Mouse (Mus musculus) limb, embryonic 15.5 days (tissue): Measurements from ENCODE around the gene Lrfn3. TPM values are rescaled to one million over a fixed set of nuclear protein-coding genes. Genes with fewer than 3 reads are reported as not detected.
A peak's percentile ranks its signal among the peaks of the same experiment; 100 is the strongest.

Experiments
- ATAC-seq: fragments of 200-750 bp; cut with Nextera tagmentation; 2 replicates; pipeline ENCODE4 v1.8.0; 2017; ENCODE audit warnings: low read depth, moderate TSS enrichment; ENCODE audit not compliant: insufficient number of reproducible peaks, low FRiP score, low TSS enrichment
- H3K27ac ChIP-seq: fragments of 300-500 bp; sonication (generic); 2 replicates; pipeline ENCODE4 v1.5.1; 2015; ENCODE audit warnings: moderate library complexity, mild to moderate bottlenecking, inconsistent platforms
- H3K27me3 ChIP-seq: fragments of 300-500 bp; sonication (generic); 2 replicates; pipeline ENCODE4 v1.6.1; 2015; ENCODE audit warnings: inconsistent platforms
- H3K36me3 ChIP-seq: fragments of 300-500 bp; sonication (generic); 2 replicates; pipeline ENCODE4 v1.6.1; 2015; ENCODE audit warnings: inconsistent platforms
- H3K4me1 ChIP-seq: fragments of 300-500 bp; sonication (generic); 2 replicates; pipeline ENCODE4 v1.6.1; 2015; ENCODE audit warnings: inconsistent platforms
- H3K4me2 ChIP-seq: fragments of 300-500 bp; sonication (generic); 2 replicates; pipeline ENCODE4 v1.6.1; 2015; ENCODE audit warnings: mild to moderate bottlenecking, inconsistent platforms
- H3K4me3 ChIP-seq: fragments of 300-500 bp; sonication (generic); 2 replicates; pipeline ENCODE4 v1.5.1; 2015; ENCODE audit warnings: mild to moderate bottlenecking, inconsistent platforms
- H3K9ac ChIP-seq: fragments of 300-500 bp; sonication (generic); 2 replicates; pipeline ENCODE4 v1.6.1; 2015; ENCODE audit warnings: inconsistent platforms
- H3K9me3 ChIP-seq: fragments of 300-500 bp; sonication (generic); 2 replicates; pipeline ENCODE4 v1.6.1; 2016; ENCODE audit warnings: inconsistent platforms
- WGBS: fragments of 180-500 bp; shearing (Covaris S2); methylation state at CpG from one replicate; pipeline ENCODE4 v1.1.7; 2015; 5-methylcytosine and 5-hydroxymethylcytosine counted together
- polyA plus RNA-seq: library from polyadenylated mRNA; unstranded; fragments of >200 nt; fragmentation: Nextera tagmentation; extraction: Ambion mirVana; gene quantifications from 2 replicates; pipeline ENCODE4 v1.2.1, GENCODE M21; 2015

Gene Lrfn3
- polyA plus RNA-seq: 4.1 and 5.1 TPM in 2 replicates

DNA sequence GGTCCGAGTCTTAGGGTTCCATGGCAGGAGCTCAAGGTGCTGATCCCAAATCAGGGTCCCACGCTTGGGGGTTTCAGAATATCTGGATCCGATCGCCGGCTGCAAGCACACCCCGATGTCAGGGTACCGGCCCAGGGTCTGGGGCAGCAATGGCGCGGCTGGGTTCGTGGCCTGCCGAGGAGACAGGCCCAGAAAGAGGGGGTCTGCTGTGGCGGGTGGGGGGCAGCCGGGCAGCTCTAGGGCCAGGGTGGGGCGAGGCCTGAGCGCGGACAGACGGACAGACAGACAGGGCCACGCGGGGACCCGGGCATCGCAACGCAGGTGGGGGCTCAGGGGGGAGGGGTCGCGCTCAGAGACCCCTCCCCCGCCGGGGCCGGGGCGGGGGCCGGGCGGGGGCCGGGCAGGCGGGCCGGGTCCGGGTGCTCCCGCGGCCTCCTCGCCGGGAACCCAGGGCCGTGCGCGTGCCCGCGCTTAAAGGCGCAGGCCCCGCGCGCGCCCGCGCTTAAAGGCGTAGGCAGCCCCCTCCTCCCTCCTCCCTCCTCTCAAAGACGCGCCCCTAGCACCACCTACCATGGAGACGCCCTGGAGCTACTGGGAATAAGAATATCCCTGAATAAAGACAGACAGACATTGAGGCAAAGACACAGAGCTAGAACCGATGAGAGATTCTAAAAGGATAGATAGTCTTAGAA lies at the start of gene Lrfn3:
Lrfn3 (minus strand) TSS at position 121 of the 692 bp plus-strand sequence.
- peaks cover 33% of the 10 kb centered on the region for H3K4me1 ChIP-seq

DNA sequence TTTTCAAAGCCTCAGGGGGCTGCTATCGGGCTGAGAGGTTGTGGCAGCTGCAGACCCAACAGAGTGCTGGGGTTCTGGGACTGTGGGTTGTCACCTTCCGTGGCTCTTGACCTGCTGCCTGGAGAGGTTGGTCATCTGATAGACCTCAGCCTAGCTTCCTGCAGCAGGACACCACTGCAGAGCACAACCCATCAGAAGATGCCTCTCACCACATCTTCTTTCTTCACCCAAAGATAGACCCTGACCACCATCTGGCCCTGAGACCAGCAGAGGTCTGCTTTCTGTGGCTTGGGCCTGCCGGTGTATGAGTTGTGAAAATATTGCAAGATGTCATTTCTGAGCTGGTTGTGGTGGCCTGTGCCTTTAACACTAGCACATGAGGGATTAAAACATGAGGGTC lies 48.5 kb upstream of the Lrfn3 start:
- no peaks in the 10 kb centered on the region for H3K27me3 ChIP-seq
- H3K9ac ChIP-seq: no peak overlapping the region
- no peaks in the 10 kb centered on the region for H3K9me3 ChIP-seq
- no peak overlapping the region for H3K4me3 ChIP-seq
- no peaks in the 10 kb centered on the region for H3K4me1 ChIP-seq
- no peak overlapping the region for H3K4me2 ChIP-seq
- 81% methylated on average over 3 of the region's 3 CpGs for WGBS
- H3K27ac ChIP-seq: no peak overlapping the region
- H3K36me3 ChIP-seq: no peaks in the 10 kb centered on the region
- no peak for ATAC-seq

More for the DNA sequence above, at the start of gene Lrfn3:
- Histone ChIP-seq H3K9me3 (no peaks in the 10 kb centered on the region), H3K27me3 (peaks cover 10% of the 10 kb centered on the region), H3K4me3 (peak within 1 kb of the TSS; percentile 65), H3K4me2 (peak within 1 kb of the TSS; percentile 63), H3K9ac (peak within 1 kb of the TSS; percentile 60), H3K27ac (peak within 1 kb of the TSS; percentile 50), H3K36me3 (peaks cover 15% of the 10 kb centered on the region)
- peak; percentile 30; the same call in 1 of the 2 replicates for ATAC-seq
- WGBS: 1% methylated on average over 49 of the region's 55 CpGs

DNA sequence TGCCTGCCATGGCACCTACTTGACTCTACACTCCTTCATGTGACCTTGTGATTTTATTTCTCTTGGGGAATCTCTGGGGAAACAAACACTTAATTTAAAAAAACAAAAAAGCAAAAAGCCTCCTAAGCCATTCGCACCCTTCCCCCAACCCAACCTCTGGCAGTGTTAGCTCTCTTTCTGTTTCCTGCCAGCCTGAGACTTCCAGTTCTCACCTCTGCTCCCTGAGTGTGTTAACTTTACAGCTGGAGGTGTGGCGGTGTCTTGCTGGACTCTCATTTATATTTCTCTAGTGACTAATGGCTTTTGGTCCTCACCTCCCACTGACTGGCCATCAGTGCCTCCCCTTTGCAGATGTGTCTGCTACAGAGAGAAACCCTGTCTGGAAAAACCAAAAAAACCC lies 47.2 kb upstream of the Lrfn3 start:
- 32% methylated on average over 2 of the region's 2 CpGs for WGBS
- no peaks in the 10 kb centered on the region for H3K36me3 ChIP-seq
- no peak overlapping the region for H3K27ac ChIP-seq
- no peak overlapping the region for H3K4me3 ChIP-seq
- H3K9me3 ChIP-seq: no peaks in the 10 kb centered on the region
- no peaks in the 10 kb centered on the region for H3K27me3 ChIP-seq
- no peak for ATAC-seq
- H3K9ac ChIP-seq: no peak overlapping the region
- H3K4me1 ChIP-seq: no peaks in the 10 kb centered on the region
- no peak overlapping the region for H3K4me2 ChIP-seq

DNA sequence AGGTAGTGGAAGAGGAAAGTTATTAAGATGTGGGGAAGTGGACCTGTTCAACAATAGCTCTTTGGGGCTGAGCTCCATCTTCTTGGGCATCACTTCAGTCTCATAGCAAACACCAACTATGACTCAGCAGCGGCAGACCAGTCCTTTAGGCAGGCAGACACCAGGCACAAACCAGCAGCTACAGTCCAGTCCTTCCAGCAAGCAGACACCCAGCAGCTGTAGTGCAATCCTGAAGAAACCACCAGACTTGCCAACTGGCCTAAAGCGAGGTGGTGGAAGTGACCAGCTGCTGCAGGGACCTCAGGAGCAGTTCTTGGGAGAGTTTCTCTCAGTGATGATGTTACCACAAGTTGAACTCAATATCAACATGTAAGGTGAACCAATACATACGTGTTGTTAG lies 46.1 kb upstream of the Lrfn3 start:
- no peaks in the 10 kb centered on the region for H3K4me1 ChIP-seq
- no peak for ATAC-seq
- H3K27ac ChIP-seq: no peak overlapping the region
- no peak overlapping the region for H3K4me2 ChIP-seq
- H3K9ac ChIP-seq: no peak overlapping the region
- no peak overlapping the region for H3K4me3 ChIP-seq
- no peaks in the 10 kb centered on the region for H3K9me3 ChIP-seq
- H3K36me3 ChIP-seq: no peaks in the 10 kb centered on the region
- WGBS: 75% methylated on average over 3 of the region's 3 CpGs
- no peaks in the 10 kb centered on the region for H3K27me3 ChIP-seq

DNA sequence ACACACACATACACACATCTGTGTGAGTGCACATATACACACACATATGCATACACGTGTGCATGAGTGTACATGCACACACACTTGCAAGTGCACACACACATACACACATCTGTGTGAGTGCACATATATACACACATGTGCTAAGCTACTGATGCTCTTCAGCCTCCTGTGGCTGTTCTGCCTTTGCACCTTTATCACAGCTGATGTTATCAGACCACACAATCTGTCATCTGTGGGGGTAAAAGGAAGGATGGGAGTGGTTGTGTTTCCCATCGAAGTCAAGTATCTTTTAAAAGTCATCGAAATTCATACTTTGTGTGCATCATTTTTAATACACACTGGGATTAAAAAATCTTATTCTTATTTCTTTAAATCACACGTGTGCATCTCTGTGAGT lies 39.8 kb upstream of the Lrfn3 start:
- Histone ChIP-seq H3K4me2 (no peak overlapping the region), H3K4me1 (no peaks in the 10 kb centered on the region), H3K27ac (no peak overlapping the region), H3K4me3 (no peak overlapping the region), H3K9ac (no peak overlapping the region), H3K27me3 (no peaks in the 10 kb centered on the region), H3K36me3 (no peaks in the 10 kb centered on the region), H3K9me3 (no peaks in the 10 kb centered on the region)
- 65% methylated on average over 4 of the region's 4 CpGs for WGBS
- ATAC-seq: no peak

DNA sequence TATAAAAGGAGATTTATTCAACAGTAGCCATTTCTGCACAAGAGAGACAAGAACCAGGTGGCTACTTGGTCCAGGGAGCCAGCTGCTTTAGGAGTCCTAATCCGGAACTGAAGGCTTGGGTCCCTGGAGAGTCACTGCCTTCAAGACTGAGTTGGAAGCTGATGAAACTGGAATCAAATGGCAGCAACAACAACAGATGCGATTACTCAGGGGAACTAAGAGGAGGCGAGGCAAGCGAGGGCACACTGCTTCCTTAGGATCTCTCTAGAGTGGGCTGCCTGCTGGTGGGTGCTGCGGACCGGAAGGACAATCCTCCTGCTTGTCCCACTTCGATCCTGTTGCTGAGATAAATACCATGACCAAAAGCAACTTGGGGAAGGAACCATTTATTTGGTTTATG lies 37.1 kb upstream of the Lrfn3 start:
- no peak for ATAC-seq
- WGBS: 56% methylated on average over 7 of the region's 7 CpGs
- Histone ChIP-seq H3K27ac (no peak overlapping the region), H3K4me2 (no peak overlapping the region), H3K9ac (no peak overlapping the region), H3K4me3 (no peak overlapping the region), H3K27me3 (no peaks in the 10 kb centered on the region), H3K36me3 (no peaks in the 10 kb centered on the region), H3K9me3 (no peaks in the 10 kb centered on the region), H3K4me1 (no peaks in the 10 kb centered on the region)

DNA sequence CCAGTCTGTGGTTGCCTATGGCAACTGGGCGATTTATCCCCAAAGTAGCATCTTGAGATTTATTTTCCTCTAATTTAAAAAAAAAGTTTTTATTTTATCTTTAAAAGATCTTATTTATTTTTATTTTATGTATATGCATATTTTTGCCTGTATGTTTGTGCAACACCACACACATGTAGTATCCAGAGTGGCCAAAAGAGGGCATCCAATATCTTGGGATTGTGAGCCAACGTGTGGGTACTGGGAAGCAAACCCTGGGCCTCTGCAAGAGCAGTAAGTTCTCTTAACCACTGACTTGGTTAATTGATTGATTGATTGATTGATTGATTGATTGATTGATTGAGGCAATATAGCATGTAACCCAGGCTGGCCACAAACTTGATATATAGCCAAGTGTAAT lies 32.3 kb upstream of the Lrfn3 start:
- Histone ChIP-seq H3K27me3 (no peaks in the 10 kb centered on the region), H3K27ac (no peak overlapping the region), H3K9me3 (no peaks in the 10 kb centered on the region), H3K4me1 (no peaks in the 10 kb centered on the region), H3K4me3 (no peak overlapping the region), H3K36me3 (no peaks in the 10 kb centered on the region), H3K9ac (no peak overlapping the region), H3K4me2 (no peak overlapping the region)
- WGBS: 35% methylated on average over 2 of the region's 2 CpGs
- no peak for ATAC-seq

DNA sequence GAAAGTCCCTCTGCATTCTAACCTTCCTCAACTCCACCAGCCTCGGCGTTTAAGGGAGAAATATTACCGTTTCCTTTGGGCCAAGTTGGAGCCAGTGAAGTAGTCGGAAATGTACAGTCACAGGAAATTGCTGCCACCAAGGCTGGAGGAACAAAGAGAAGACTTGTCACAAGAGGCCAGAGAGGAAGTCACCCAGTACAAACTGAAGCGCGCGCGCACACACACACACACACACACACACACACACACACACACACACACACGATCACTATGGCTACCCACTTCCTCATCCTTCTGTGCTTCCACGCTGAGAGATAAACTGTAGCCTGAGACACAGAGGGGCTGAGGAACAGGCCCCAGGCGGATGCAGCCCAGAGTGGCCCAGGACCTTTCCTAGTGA lies 31.8 kb upstream of the Lrfn3 start:
- ATAC-seq: no peak
- Histone ChIP-seq H3K36me3 (no peaks in the 10 kb centered on the region), H3K4me1 (no peaks in the 10 kb centered on the region), H3K4me3 (no peak overlapping the region), H3K9ac (no peak overlapping the region), H3K9me3 (no peaks in the 10 kb centered on the region), H3K4me2 (no peak overlapping the region), H3K27me3 (no peaks in the 10 kb centered on the region), H3K27ac (peak overlapping the region; percentile 54; the same call in 1 of the 2 replicates)
- 40% methylated on average over 10 of the region's 11 CpGs for WGBS

DNA sequence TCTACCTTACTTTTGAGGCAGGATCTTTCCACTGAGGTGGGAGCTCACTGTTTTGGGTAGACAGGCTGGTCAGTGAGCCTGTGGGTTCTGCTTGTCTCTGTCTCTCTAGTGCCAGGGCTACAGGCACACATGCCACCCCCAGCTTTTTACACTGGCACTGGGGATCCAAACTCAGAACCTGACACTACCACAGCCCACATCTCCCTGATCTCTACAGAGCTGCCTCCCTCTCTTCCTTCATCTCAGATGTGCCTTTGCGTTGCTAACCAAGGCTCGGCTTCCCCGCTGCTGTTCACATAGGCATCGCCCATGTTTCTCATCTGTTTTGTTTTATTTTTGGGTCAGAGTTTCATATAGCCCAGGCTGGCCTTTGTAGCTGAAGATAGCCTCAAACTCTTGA lies 31.1 kb upstream of the Lrfn3 start:
- 85% methylated on average over 4 of the region's 4 CpGs for WGBS
- no peaks in the 10 kb centered on the region for H3K4me1 ChIP-seq
- H3K9ac ChIP-seq: no peak overlapping the region
- ATAC-seq: no peak
- no peak overlapping the region for H3K4me3 ChIP-seq
- no peaks in the 10 kb centered on the region for H3K9me3 ChIP-seq
- H3K36me3 ChIP-seq: no peaks in the 10 kb centered on the region
- H3K27ac ChIP-seq: peak overlapping the region; percentile 54; the same call in 1 of the 2 replicates
- no peak overlapping the region for H3K4me2 ChIP-seq
- H3K27me3 ChIP-seq: no peaks in the 10 kb centered on the region

DNA sequence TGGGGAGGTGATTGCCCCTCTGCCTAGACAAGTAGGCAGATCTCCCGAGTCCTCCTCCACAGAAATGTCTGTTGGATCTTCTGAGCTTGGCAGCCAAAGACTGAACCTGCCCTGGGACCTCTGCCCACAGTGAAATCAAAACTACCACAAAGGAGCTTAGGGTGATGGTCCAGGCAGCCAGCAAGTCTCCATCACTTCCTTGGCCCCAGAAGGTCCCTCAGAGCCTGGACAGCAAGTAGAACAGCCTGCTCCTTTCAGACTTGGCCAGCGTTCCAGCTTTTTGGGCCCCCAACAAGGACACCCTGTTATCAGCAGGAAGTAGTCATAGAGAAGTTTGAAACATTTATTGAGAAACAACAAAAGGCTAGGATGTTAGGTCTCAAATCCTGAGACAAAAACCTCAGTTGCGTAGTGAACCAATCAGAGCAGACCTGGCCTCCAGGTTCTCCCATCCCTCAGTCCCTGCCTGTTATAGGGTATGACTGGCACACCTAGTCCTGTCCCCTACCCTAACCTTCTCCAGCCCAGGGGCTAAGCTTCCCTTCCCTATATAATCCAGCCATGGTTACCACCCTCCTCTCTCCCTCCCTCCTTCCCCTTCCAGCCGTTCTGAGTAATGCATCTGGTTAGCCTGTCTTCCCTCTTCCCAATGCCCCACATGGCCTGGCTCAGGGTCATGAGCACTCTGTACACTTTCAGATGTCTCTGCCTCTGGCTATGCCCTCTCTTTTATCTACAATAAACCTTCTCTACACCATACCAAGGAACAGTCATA lies 30.4 kb upstream of the Lrfn3 start:
- Histone ChIP-seq H3K4me1 (no peaks in the 10 kb centered on the region), H3K27ac (no peak overlapping the region), H3K36me3 (no peaks in the 10 kb centered on the region), H3K9me3 (no peaks in the 10 kb centered on the region), H3K4me3 (no peak overlapping the region), H3K4me2 (no peak overlapping the region), H3K9ac (no peak overlapping the region), H3K27me3 (no peaks in the 10 kb centered on the region)
- 65% methylated on average over 4 of the region's 4 CpGs for WGBS
- no peak for ATAC-seq

DNA sequence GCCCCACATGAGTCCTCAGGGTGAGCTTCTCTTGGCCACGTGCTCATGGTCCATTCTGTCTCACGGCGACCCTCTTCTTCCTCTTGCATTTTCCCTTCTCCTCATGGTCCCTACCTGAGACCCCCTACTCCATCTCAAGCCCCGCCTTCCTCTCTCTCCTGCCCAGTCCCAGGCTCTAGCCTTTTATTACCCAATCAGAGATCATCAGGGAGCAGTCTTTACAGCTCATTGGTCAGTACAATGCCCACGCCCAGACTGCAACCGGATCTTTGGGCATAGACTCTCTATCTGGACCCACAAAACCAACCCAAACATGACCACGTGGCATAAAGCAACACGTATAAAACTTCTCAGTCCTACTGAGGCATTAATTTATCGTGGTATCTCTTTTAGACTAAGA lies 21.5 kb upstream of the Lrfn3 start:
- ATAC-seq: no peak
- no peak overlapping the region for H3K9ac ChIP-seq
- no peak overlapping the region for H3K4me3 ChIP-seq
- WGBS: 85% methylated on average over 9 of the region's 9 CpGs
- H3K27ac ChIP-seq: no peak overlapping the region
- H3K4me1 ChIP-seq: no peaks in the 10 kb centered on the region
- H3K4me2 ChIP-seq: no peak overlapping the region
- H3K27me3 ChIP-seq: 0 out of 2 replicates have a peak, but pooled peaks cover 3% of the 10 kb centered on the region
- no peaks in the 10 kb centered on the region for H3K9me3 ChIP-seq
- no peaks in the 10 kb centered on the region for H3K36me3 ChIP-seq

DNA sequence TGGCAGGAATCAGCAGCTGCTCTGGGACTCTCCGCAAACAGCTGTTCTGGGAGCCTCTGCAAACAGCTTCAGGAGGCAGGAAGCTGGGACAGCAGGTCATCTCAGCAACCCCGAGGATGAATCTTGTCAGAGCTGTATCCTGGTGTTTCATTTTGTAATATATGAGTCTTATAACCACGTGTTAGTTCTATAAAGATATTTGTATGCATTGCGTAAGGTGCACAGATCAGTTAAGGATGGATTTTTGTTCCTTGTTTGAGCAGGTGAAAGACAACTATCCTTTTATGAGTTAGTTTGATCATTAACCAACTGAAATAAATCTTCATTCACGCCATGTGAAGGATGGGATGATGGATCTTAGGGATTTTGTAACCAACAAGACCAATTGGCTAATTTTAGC lies 17.5 kb upstream of the Lrfn3 start:
- no peak overlapping the region for H3K4me3 ChIP-seq
- H3K27ac ChIP-seq: no peak overlapping the region
- ATAC-seq: no peak
- H3K36me3 ChIP-seq: no peaks in the 10 kb centered on the region
- no peak overlapping the region for H3K4me2 ChIP-seq
- 0 out of 2 replicates have a peak, but pooled peaks cover 3% of the 10 kb centered on the region for H3K27me3 ChIP-seq
- WGBS: 50% methylated on average over 5 of the region's 5 CpGs
- H3K9me3 ChIP-seq: no peaks in the 10 kb centered on the region
- no peak overlapping the region for H3K9ac ChIP-seq
- no peaks in the 10 kb centered on the region for H3K4me1 ChIP-seq
